Mouse (Mus musculus): Measurements from ENCODE around the gene Pou2f2.

- TF ChIP-seq CTCF (IDR thresholded peaks at IDR 0.05; ENCODE audit: borderline replicate concordance, insufficient read depth, low read depth, low read length) = no peak
- TF ChIP-seq POLR2A (IDR thresholded peaks at IDR 0.05; ENCODE audit: borderline replicate concordance, insufficient read depth, low read length) = no peak
These were observed 5.2 kb downstream of the Pou2f2 start for GRCm38 (mm10) chr7:25174343-25174742.

All from cerebellum, adult 2 months (tissue).